Mouse (Mus musculus) spleen, adult 2 months (tissue): ENCODE results near the gene Mpzl1. TPM values are rescaled to one million over a fixed set of nuclear protein-coding genes. Genes with fewer than 3 reads are reported as not detected.

Source experiments
- DNase-seq, 2 experiments: peaks; one replicate each; pipeline versions ENCODE4 v3.0.0 to v3.0.0-alpha.2; 2012 to 2021; ENCODE audit warnings: low spot score in 2 of 2, low read depth in 1 of 2
- H3K27ac ChIP-seq: fragments of 200-500 bp; 2 replicates; pipeline ENCODE4 v1.5.1; 2012; ENCODE audit warnings: low read length, inconsistent platforms; ENCODE audit not compliant: insufficient read depth
- H3K27me3 ChIP-seq: fragments of 200-500 bp; 2 replicates; pipeline ENCODE4 v1.6.1; 2012; ENCODE audit warnings: mild to moderate bottlenecking, moderate library complexity, low read length, inconsistent platforms; ENCODE audit not compliant: control insufficient read depth, insufficient read depth
- H3K36me3 ChIP-seq: fragments of 200-500 bp; 2 replicates; pipeline ENCODE4 v1.6.1; 2012; ENCODE audit warnings: mild to moderate bottlenecking, low read length, inconsistent platforms; ENCODE audit not compliant: control insufficient read depth, insufficient read depth
- H3K4me1 ChIP-seq: fragments of 200-500 bp; 2 replicates; pipeline ENCODE4 v1.6.1; 2011; ENCODE audit warnings: inconsistent platforms; ENCODE audit not compliant: control insufficient read depth, insufficient read depth, insufficient read length
- H3K4me3 ChIP-seq: fragments of 200-500 bp; 2 replicates; pipeline ENCODE4 v1.5.1; 2011; ENCODE audit warnings: mild to moderate bottlenecking, inconsistent platforms; ENCODE audit not compliant: insufficient read depth, insufficient read length; ENCODE audit errors: extremely low read depth
- CTCF ChIP-seq: fragments of 200-500 bp; IDR thresholded peaks from 2 replicates; pipeline ENCODE4 v1.5.1; 2011; ENCODE audit warnings: mild to moderate bottlenecking, inconsistent platforms; ENCODE audit not compliant: insufficient read depth, insufficient read length, insufficient replicate concordance; ENCODE audit errors: extremely low read depth
- POLR2A ChIP-seq: fragments of 200-500 bp; IDR thresholded peaks from 2 replicates; pipeline ENCODE4 v1.6.1; 2011; ENCODE audit warnings: low read depth, low read length, inconsistent platforms
- WGBS: fragments of 180-500 bp; shearing (Covaris S2); methylation state at CpG from one replicate; pipeline ENCODE4 v1.1.7; 2018; 5-methylcytosine and 5-hydroxymethylcytosine counted together
- polyA plus RNA-seq: library from polyadenylated mRNA; depleted of rRNA; stranded (reverse); fragments of >200 nt; gene quantifications from 2 replicates; pipeline ENCODE4 v1.2.3, GENCODE M21; 2012

Mpzl1 gene
- polyA plus RNA-seq, 1 experiment = 15.9 TPM

DNA sequence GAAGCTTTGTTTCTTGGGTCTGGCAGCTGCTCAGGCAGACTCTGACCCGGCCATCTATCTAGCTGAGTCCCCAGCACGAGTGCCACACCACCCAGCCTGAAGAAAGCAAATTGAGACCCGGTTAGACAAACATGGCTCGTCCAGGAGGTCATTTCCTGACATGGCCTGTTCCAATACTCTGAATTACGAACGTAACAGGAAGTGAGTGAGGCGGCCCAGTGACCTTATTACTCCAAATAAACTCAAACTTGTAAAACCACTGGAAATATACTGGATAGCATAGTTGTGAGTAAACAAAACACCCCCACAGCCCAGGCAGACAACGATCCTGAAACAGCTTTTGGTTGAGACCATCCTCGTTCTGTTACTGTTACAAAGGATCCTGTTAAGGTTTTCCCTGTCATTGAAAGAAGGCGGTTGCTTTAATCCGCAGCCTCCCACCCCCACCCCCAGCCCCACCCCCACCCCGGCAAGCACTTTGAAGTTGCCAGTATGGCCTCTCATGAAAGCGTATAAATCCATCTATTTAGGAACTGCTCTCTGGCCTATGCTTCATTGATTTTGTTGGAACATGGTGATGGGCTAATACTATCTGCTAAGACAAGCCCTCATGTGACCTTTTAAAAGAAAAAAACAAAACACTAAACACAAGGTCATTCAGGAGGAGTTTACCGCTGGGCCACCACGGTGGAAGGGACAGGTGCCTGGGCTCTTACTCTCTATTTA is 17.0 kb downstream of the Mpzl1 start:
- no peak for DNase-seq
- WGBS = 73% methylated on average over 15 of the region's 15 CpGs
- H3K27ac ChIP-seq = peak overlapping the region; percentile 20; the same call in 1 of the 2 replicates

DNA sequence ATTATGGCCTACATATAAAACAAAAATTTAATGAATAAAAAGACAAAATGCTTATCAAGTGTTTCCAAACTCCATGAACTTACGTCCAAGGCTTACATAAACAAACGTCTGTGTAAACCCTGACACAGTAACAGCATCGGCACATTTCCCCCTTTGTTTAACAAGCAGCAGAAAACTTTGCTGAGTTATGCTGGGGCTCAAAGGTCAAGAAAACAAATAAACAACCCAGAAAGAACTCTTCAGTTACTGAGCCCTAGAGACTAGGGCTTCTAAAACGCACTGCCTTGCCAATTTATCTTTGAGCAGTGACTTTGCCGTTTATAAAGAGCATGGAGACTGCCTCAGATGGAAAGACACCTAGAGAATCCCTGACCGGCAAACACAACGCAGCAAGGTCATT is 17.7 kb downstream of the Mpzl1 start:
- H3K36me3 ChIP-seq = no peaks in the 10 kb centered on the region
- no peak overlapping the region for H3K4me3 ChIP-seq
- TF ChIP-seq POLR2A (no peak), CTCF (no peak)
- DNase-seq = no peak
- H3K27me3 ChIP-seq = no peaks in the 10 kb centered on the region
- WGBS = 74% methylated on average over 7 of the region's 7 CpGs
- H3K4me1 ChIP-seq = no peaks in the 10 kb centered on the region
- H3K27ac ChIP-seq = peak overlapping the region; percentile 20; the same call in 1 of the 2 replicates

More for the DNA sequence above, 17.0 kb downstream of the Mpzl1 start:
- TF ChIP-seq CTCF (no peak), POLR2A (no peak)
- no peaks in the 10 kb centered on the region for H3K36me3 ChIP-seq
- H3K27me3 ChIP-seq = no peaks in the 10 kb centered on the region
- no peak overlapping the region for H3K4me3 ChIP-seq
- no peaks in the 10 kb centered on the region for H3K4me1 ChIP-seq

DNA sequence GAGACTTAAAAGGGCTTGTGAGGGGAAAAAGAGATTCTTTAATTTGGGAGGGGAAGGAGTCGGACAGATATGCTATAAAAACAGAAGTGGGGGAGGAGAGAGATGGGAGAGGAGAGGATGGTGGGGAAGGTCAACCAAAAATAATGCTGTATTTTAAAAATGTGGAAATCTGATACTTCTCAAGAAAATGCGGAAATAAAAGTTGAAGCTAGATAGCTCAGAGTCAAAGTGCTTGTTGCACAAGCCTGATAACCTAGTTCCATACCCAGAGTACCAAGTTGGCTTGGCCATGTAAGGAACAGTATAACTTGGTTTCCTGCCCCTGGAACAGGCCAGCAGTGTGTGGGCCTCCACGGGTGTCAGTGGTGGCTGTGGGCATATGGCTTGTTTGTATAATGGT is 19.5 kb downstream of the Mpzl1 start:
- no peak for DNase-seq
- no peaks in the 10 kb centered on the region for H3K27me3 ChIP-seq
- 88% methylated on average over 3 of the region's 3 CpGs for WGBS
- H3K36me3 ChIP-seq = no peaks in the 10 kb centered on the region
- H3K4me3 ChIP-seq = no peak overlapping the region
- no peak overlapping the region for H3K27ac ChIP-seq
- no peaks in the 10 kb centered on the region for H3K4me1 ChIP-seq
- TF ChIP-seq POLR2A (no peak), CTCF (no peak)

DNA sequence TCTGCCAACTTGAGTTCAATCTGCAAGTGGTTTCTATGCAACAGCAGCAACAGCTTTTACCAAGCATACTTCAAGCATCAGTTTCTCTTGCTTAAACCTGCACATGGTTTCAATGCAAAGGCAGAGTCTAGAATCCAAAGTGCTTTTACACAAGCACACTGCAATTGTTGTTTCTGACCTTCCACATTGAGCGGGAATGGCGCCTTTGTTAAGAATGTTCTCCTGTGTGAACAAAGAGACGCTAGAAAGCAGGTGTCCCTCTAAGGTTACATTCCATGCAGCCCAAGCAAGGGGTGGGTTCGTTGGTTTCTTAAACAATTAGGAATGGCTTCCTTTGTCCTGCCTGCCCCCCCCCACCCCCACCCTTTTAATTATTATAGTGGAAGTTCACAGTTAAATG is 20.4 kb downstream of the Mpzl1 start:
- DNase-seq = no peak
- Histone ChIP-seq H3K27me3 (no peaks in the 10 kb centered on the region), H3K4me3 (no peak overlapping the region), H3K27ac (no peak overlapping the region), H3K4me1 (no peaks in the 10 kb centered on the region), H3K36me3 (no peaks in the 10 kb centered on the region)
- 93% methylated on average over 4 of the region's 4 CpGs for WGBS
- TF ChIP-seq CTCF = no peak
- no peak for TF ChIP-seq POLR2A

DNA sequence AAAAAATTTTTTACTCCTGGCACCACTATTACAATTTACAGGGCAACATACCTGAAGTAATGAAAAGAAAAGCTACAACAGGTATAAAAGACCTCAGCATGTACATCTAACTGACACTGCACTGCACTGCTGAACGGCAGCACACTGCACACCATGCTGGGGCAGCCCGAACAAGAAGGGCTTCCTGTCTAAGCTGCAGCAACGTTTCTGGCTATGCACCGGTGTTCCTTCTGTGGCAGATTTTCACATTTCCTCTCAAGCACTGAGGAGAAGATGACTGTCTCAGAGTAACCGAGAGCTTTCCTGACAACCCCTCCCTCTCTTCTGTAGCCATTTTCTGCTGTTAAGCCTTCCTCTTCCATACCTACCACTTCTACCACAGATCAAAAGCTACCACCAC is 21.6 kb downstream of the Mpzl1 start:
- H3K27me3 ChIP-seq = no peaks in the 10 kb centered on the region
- H3K36me3 ChIP-seq = no peaks in the 10 kb centered on the region
- no peaks in the 10 kb centered on the region for H3K4me1 ChIP-seq
- H3K4me3 ChIP-seq = no peak overlapping the region
- 3% methylated on average over 5 of the region's 5 CpGs for WGBS
- DNase-seq = no peak
- no peak overlapping the region for H3K27ac ChIP-seq
- TF ChIP-seq CTCF (no peak), POLR2A (no peak)

DNA sequence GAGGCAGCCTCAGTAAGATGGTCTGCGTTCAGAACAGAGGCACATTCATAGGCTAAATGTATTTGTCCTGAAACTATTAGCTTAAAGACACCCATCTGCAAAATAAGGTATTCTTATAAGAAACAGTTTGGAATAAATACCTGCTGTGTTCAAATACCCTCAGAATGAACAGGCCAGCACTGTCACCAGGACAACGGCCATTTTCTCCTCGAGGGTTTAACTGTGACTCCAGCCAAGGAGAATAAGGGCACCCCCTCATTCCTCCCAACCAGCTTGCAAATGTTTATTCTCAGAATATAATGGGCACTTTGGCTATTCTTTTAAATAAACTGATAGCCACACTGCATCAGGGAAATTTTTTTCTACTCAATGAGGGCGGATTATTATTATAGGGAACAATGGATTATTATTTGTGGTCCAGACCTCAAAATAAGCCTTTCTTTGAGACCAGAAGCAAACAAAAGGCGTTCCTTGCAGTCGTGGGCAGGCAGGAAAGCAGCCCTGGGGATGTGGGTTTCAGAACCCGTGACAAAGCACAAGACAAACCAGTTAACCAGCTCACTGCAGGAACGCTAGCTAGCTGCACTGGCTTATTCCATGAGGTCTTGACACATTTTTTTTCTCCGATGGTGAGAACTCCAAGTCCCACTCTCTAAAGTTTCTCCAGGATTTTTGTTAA is 23.9 kb downstream of the Mpzl1 start:
- TF ChIP-seq POLR2A = no peak
- no peak for TF ChIP-seq CTCF
- Histone ChIP-seq H3K36me3 (no peaks in the 10 kb centered on the region), H3K27me3 (no peaks in the 10 kb centered on the region), H3K4me1 (no peaks in the 10 kb centered on the region), H3K27ac (no peak overlapping the region), H3K4me3 (no peak overlapping the region)
- no peak for DNase-seq
- 60% methylated on average over 9 of the region's 9 CpGs for whole genome bisulfite sequencing
